26 mouse cellular contexts compared by ENCODE assay signal in genomic region chr11:84357304-84357703, GRCm38 (mm10).
DNase-seq lines count a peak whose midpoint lies in the region; ATAC-seq and TF ChIP-seq lines count a peak whose summit lies in the region.
"Had no signal": no experiment of that assay in that cellular context is flagged by ENCODE, and none has a peak within 500 bp of the region (broad histone marks: within the 10 kb centered on the region; RNA-seq: fewer than 3 reads in every experiment).

No protein-coding gene starts in this region.

- peaks cover 23% of the 10 kb centered on the region for H3K4me1 ChIP-seq in midbrain, embryonic 13.5 days (replicated peaks)
- peaks cover 16% of the 10 kb centered on the region for H3K4me1 ChIP-seq in midbrain, embryonic 15.5 days
- peaks cover 13 to 17% of the 10 kb centered on the region in 2 experiments for H3K4me1 ChIP-seq in MEL (ENCODE audit: control insufficient read depth in 1 of 2, insufficient read depth in 2 of 2, low read length in 2 of 2)
- peaks cover 4% of the 10 kb centered on the region for H3K4me1 ChIP-seq in hindbrain, embryonic 16.5 days (ENCODE audit: control insufficient read depth, insufficient read depth, low read depth, low read length)
- H3K4me1 ChIP-seq: embryonic facial prominence, embryonic 15.5 days had no signal

- no peak overlapping the region for H3K9ac ChIP-seq in midbrain, embryonic 13.5 days (replicated peaks)
- no peak overlapping the region for H3K9ac ChIP-seq in midbrain, embryonic 15.5 days
- H3K9ac ChIP-seq in MEL (ENCODE audit: control insufficient read depth, low read depth, low read length, poor library complexity, severe bottlenecking): no peak overlapping the region
- H3K9ac ChIP-seq in hindbrain, embryonic 16.5 days (ENCODE audit: low read depth, low read length): no peak overlapping the region
- H3K9ac ChIP-seq: embryonic facial prominence, embryonic 13.5 days; embryonic facial prominence, embryonic 15.5 days; forebrain, embryonic 13.5 days; forebrain, embryonic 15.5 days; forebrain, postnatal 0 days had no signal

- DNase-seq in 416B (ENCODE audit: low read depth): peak; percentile 11
- DNase-seq in MEL (ENCODE audit: low read depth, low spot score): peak; percentile 91
- peak; percentile 38 for DNase-seq in MN1 (ENCODE audit: low spot score)
- DNase-seq in layer of hippocampus, postnatal 36 days: no peak
- no peak for DNase-seq in right cerebral cortex, postnatal 10 days (ENCODE audit: low spot score in 2 of 2)
- DNase-seq: B cell, adult 2 months; cerebellum, adult 11 months; cerebellum, adult 18-20 months; cerebellum, adult 8-10 months; cerebellum, adult 9-11 months; cerebellum, postnatal 14 days; cerebellum, postnatal 36 days; embryo, embryonic 11 days; forebrain, postnatal 0 days had no signal

- H3K4me2 ChIP-seq in midbrain, embryonic 13.5 days (replicated peaks): no peak overlapping the region
- no peak overlapping the region for H3K4me2 ChIP-seq in midbrain, embryonic 15.5 days
- H3K4me2 ChIP-seq in hindbrain, embryonic 16.5 days (ENCODE audit: low read length): no peak overlapping the region
- H3K4me2 ChIP-seq: embryonic facial prominence, embryonic 13.5 days; embryonic facial prominence, embryonic 15.5 days; forebrain, embryonic 13.5 days; forebrain, embryonic 15.5 days had no signal

- H3K4me3 ChIP-seq in midbrain, embryonic 13.5 days (replicated peaks): no peak overlapping the region
- no peak overlapping the region for H3K4me3 ChIP-seq in midbrain, embryonic 15.5 days
- H3K4me3 ChIP-seq in MEL (ENCODE audit: control insufficient read depth in 1 of 2, insufficient read depth in 1 of 2, low read depth in 2 of 2, low read length in 2 of 2): no peak overlapping the region
- no peak overlapping the region for H3K4me3 ChIP-seq in hindbrain, embryonic 16.5 days (ENCODE audit: low read length)
- H3K4me3 ChIP-seq: embryonic facial prominence, embryonic 13.5 days; embryonic facial prominence, embryonic 15.5 days; erythroblast, embryonic 14.5 days; forebrain, embryonic 10.5 days; forebrain, embryonic 13.5 days; forebrain, embryonic 15.5 days had no signal

- no peaks in the 10 kb centered on the region for H3K27me3 ChIP-seq in midbrain, embryonic 13.5 days
- H3K27me3 ChIP-seq in midbrain, embryonic 15.5 days (replicated peaks): no peaks in the 10 kb centered on the region
- H3K27me3 ChIP-seq in MEL (ENCODE audit: control insufficient read depth in 1 of 2, insufficient read depth in 2 of 2, low read length in 2 of 2): no peaks in the 10 kb centered on the region
- no peaks in the 10 kb centered on the region for H3K27me3 ChIP-seq in hindbrain, embryonic 16.5 days (replicated peaks; ENCODE audit: control insufficient read depth, insufficient read depth, low read length)
- H3K27me3 ChIP-seq: CH12.LX; embryonic facial prominence, embryonic 13.5 days; embryonic facial prominence, embryonic 15.5 days; forebrain, embryonic 13.5 days; forebrain, embryonic 15.5 days had no signal

- no peaks in the 10 kb centered on the region for H3K36me3 ChIP-seq in midbrain, embryonic 13.5 days
- H3K36me3 ChIP-seq in midbrain, embryonic 15.5 days (replicated peaks): no peaks in the 10 kb centered on the region
- peaks cover 0 to 27% of the 10 kb centered on the region in 2 experiments; a peak in 3 of 4 replicates for H3K36me3 ChIP-seq in MEL (ENCODE audit: control insufficient read depth in 1 of 2, insufficient read depth in 2 of 2, low read length in 2 of 2)
- H3K36me3 ChIP-seq in hindbrain, embryonic 16.5 days (ENCODE audit: control insufficient read depth, insufficient read depth, low read length): no peaks in the 10 kb centered on the region
- H3K36me3 ChIP-seq: forebrain, embryonic 10.5 days; forebrain, embryonic 15.5 days had no signal

- H3K79me2 ChIP-seq in MEL (ENCODE audit: control insufficient read depth, insufficient read depth, low read length, poor library complexity): no peaks in the 10 kb centered on the region

- no peak for TF ChIP-seq RAD21 in MEL (IDR thresholded peaks at IDR 0.05; ENCODE audit: low read depth, low read length)

- no peaks in the 10 kb centered on the region for H3K9me3 ChIP-seq in midbrain, embryonic 13.5 days
- no peaks in the 10 kb centered on the region for H3K9me3 ChIP-seq in midbrain, embryonic 15.5 days
- no peaks in the 10 kb centered on the region for H3K9me3 ChIP-seq in MEL (replicated peaks; ENCODE audit: insufficient read depth, low read length)
- H3K9me3 ChIP-seq in hindbrain, embryonic 16.5 days (ENCODE audit: control insufficient read depth, low read length): no peaks in the 10 kb centered on the region
- H3K9me3 ChIP-seq: embryonic facial prominence, embryonic 13.5 days; embryonic facial prominence, embryonic 15.5 days; forebrain, embryonic 10.5 days; forebrain, embryonic 13.5 days; forebrain, embryonic 15.5 days; G1E had no signal

- TF ChIP-seq EP300 in MEL (IDR thresholded peaks at IDR 0.05; ENCODE audit: low read depth in 1 of 2, low read length in 2 of 2): peak; percentile 80 to 82

- 0 out of 2 replicates have a peak overlapping the region, but pooled peaks have one; percentile 17 for H3K27ac ChIP-seq in midbrain, embryonic 13.5 days
- no peak overlapping the region for H3K27ac ChIP-seq in midbrain, embryonic 15.5 days
- H3K27ac ChIP-seq in MEL (ENCODE audit: control insufficient read depth, low read depth, low read length): peak overlapping the region; percentile 34; the same call in 1 of the 2 replicates
- no peak overlapping the region for H3K27ac ChIP-seq in hindbrain, embryonic 16.5 days (ENCODE audit: low read depth, low read length)
- H3K27ac ChIP-seq: embryonic facial prominence, embryonic 13.5 days; embryonic facial prominence, embryonic 15.5 days; forebrain, embryonic 10.5 days; forebrain, embryonic 13.5 days; forebrain, embryonic 15.5 days had no signal

- 78% methylated on average over 3 of the region's 3 CpGs for WGBS in midbrain, embryonic 13.5 days
- WGBS in midbrain, embryonic 15.5 days: 78% methylated on average over 3 of the region's 3 CpGs
- 80% methylated on average over 3 of the region's 3 CpGs for WGBS in hindbrain, embryonic 16.5 days

- TF ChIP-seq POLR2A in MEL (IDR thresholded peaks at IDR 0.05; ENCODE audit: control insufficient read depth in 1 of 2, insufficient read depth in 1 of 2, low read depth in 1 of 2, low read length in 2 of 2, poor library complexity in 1 of 2): 0 out of 4 replicates have a peak, but pooled peaks of 1 of the 2 experiments have one; percentile 20

- no peak for ATAC-seq in midbrain, embryonic 13.5 days
- ATAC-seq in midbrain, embryonic 15.5 days (replicated peaks): no peak
- no peak for ATAC-seq in hindbrain, embryonic 16.5 days
- ATAC-seq: CD4-positive, CD25-positive, alpha-beta regulatory T cell, adult 4 months; forebrain, embryonic 13.5 days; forebrain, embryonic 15.5 days; forebrain, postnatal 0 days had no signal

- no peak for TF ChIP-seq CTCF in MEL (IDR thresholded peaks at IDR 0.05 in 2 of 3, conservative IDR thresholded peaks at IDR 0.05 in 1 of 3; ENCODE audit: control insufficient read depth in 1 of 3, insufficient read depth in 1 of 3, low read depth in 2 of 3, low read length in 3 of 3, poor library complexity in 1 of 3, severe bottlenecking in 1 of 3)

TF ChIP-seq in MEL, 35 proteins besides CTCF, POLR2A, EP300 and RAD21:
- TF ChIP-seq USF2 (IDR thresholded peaks at IDR 0.05; ENCODE audit: borderline replicate concordance in 1 of 2, insufficient read depth in 1 of 2, low read depth in 1 of 2, low read length in 2 of 2) (no peak), MXI1 (IDR thresholded peaks at IDR 0.05; ENCODE audit: low read depth, low read length) (no peak), ETS1 (IDR thresholded peaks at IDR 0.05; ENCODE audit: low read depth, low read length) (peak; percentile 80; the same call in 1 of the 2 replicates), BHLHE40 (IDR thresholded peaks at IDR 0.05; ENCODE audit: borderline replicate concordance, low read depth, low read length) (no peak), JUND (IDR thresholded peaks at IDR 0.05; ENCODE audit: low read depth, low read length) (0 out of 2 replicates have a peak, but pooled peaks have one; percentile 35), MYB (IDR thresholded peaks at IDR 0.05; ENCODE audit: low read depth, low read length) (peak; percentile 70), CHD2 (IDR thresholded peaks at IDR 0.05; ENCODE audit: low read length) (no peak), MYC (IDR thresholded peaks at IDR 0.05; ENCODE audit: low read depth, low read length) (peak; percentile 54; the same call in 1 of the 2 replicates), SIN3A (IDR thresholded peaks at IDR 0.05; ENCODE audit: low read length) (peak; percentile 71), CHD1 (IDR thresholded peaks at IDR 0.05; ENCODE audit: low read depth, low read length) (no peak), E2F4 (IDR thresholded peaks at IDR 0.05; ENCODE audit: borderline replicate concordance, low read depth, low read length) (no peak), TBP (IDR thresholded peaks at IDR 0.05; ENCODE audit: low read depth, low read length) (0 out of 2 replicates have a peak, but pooled peaks have one; percentile 35), GATA1 (IDR thresholded peaks at IDR 0.05; ENCODE audit: low read depth, low read length) (peak; percentile 72), ELF1 (IDR thresholded peaks at IDR 0.05; ENCODE audit: low read depth, low read length) (0 out of 2 replicates have a peak, but pooled peaks have one; percentile 41), RCOR1 (IDR thresholded peaks at IDR 0.05; ENCODE audit: low read depth, low read length) (peak; percentile 47; the same call in 1 of the 2 replicates), USF1 (IDR thresholded peaks at IDR 0.05; ENCODE audit: low read depth, low read length) (no peak)

Comparison
In these comparisons a context has a peak if more than half of its experiments do, and no peak if none do; other contexts are left out.
1. H3K27ac ChIP-seq: peak in midbrain, embryonic 13.5 days (single experiment) and MEL (single experiment); none in midbrain, embryonic 15.5 days (single experiment) and hindbrain, embryonic 16.5 days (single experiment).
2. DNase-seq: peak in 416B (single experiment), MEL (single experiment) and MN1 (single experiment); none in layer of hippocampus, postnatal 36 days (0 of 2) and right cerebral cortex, postnatal 10 days (0 of 2).